Mouse (Mus musculus) layer of hippocampus, adult 9-10 months (tissue): Measurements from ENCODE around the gene Ggt6.
"Not testable (repeated sequence)": the region's sequence is repeated elsewhere in the genome, so short reads cannot be mapped to it uniquely, and the experiment has no call there.

Experiments used
- DNase-seq: peaks from one replicate; pipeline ENCODE4 v3.0.0; 2022; ENCODE audit warnings: low spot score

Gene Ggt6

DNA sequence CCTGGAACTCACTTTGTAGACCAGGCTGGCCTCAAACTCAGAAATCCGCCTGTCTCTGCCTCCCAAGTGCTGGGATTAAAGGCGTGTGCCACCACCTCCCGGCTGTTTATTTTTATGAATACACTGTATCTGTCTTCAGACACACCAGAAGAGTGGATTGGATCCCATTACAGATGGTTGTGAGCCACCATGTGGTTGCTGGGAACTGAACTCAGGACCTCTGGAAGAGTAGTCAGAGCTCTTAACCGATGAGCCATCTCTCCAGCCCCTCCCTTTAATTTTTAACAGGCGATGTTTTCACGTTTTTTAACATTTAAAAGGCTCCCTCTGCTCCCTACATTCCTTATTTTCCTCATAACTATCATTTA lies 5.3 kb downstream of the Ggt6 start:
- not testable (repeated sequence) for DNase-seq

DNA sequence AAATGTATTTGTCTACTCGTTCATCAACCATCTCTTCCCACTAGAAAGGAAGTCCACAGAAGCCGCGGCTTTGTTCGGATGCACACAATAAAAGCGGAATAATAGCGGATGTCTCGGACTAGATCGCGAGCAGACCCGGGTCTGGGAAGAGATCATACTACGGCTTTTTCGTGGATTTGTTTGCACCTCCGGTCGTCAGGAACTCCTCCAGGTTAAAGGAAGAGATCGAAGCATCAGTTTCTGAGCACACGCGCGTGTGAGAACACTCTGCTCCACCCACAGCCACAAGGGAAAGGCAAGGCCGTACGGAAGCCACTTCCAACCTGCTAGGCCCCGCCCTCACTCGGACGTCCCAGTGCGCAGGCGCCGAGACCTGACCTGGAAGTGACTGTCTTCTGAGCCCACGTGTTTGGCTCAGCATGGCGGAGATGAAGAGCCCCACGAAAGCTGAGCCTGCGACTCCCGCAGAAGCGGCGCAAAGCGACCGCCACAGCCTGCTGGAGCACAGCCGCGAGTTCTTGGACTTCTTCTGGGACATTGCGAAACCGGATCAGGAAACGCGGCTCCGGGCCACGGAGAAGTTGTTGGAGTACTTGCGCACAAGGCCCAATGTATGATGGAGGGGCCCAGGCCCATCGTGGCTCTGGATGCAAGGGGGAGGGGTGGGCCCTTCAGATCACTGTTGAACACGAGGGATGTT lies 5.8 kb downstream of the Ggt6 start, which contains the start of gene Mybbp1a:
Mybbp1a (plus strand) TSS at position 391 of the 700 bp plus-strand sequence.
- DNase-seq, result peak; percentile 97

GRCm38 (mm10) chr11:72446311-72447105 lies 11.2 kb downstream of the Ggt6 start:
- no peak for DNase-seq

DNA sequence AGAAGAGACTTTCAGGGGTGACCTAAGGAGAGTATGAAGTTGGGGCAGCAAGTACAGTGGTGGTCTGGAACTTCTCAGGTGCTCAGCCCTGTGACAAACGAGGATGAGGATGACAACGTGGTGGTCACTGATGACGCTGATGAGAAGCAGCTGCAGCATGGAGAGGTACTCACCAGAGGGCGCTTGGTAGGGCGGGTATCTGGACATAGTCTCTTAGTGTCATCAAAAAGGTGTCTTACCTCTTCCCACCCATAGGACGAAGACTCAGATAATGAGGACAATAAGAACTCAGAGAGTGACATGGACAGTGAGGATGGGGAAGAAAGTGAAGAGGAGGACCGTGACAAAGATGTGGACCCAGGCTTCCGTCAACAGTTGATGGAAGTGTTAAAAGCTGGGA lies 12.1 kb downstream of the Ggt6 start:
- no peak for DNase-seq

DNA sequence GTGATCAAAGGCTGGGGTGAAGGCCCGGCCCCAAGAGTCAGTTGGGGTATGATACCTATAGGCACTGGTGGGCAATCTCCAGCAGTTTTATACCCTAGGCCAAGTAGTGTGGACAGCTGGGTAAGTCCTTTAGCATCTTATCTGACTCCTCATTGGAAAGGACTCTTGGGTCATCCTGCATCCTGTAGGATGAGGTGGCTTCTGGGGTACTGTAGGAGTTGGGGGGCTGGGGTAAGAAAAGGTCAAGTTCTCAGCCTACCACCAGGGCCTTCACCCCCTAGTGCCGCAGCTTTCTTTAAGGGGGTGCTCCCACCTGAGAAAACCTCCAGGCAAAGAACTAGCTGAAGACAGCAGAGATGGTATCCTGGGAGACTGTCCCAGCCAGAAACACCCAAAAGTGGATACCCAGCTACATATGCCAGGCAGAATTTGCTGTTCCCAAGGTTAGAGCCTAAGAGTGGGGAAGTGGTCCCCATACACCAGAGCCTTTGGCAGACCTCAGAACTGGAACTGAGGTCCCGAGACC lies 16.9 kb downstream of the Ggt6 start:
- no peak for DNase-seq

GRCm38 (mm10) chr11:72453105-72453953 lies 18.0 kb downstream of the Ggt6 start:
- no peak for DNase-seq

- no peak for DNase-seq
Observed at GRCm38 (mm10) chr11:72455694-72456093, 20.4 kb downstream of the Ggt6 start.

- no peak for DNase-seq
Observed at GRCm38 (mm10) chr11:72457995-72458496, 22.7 kb downstream of the Ggt6 start.

- DNase-seq, result no peak
Observed at GRCm38 (mm10) chr11:72458502-72458901, 23.2 kb downstream of the Ggt6 start.

- DNase-seq, result no peak
Observed at GRCm38 (mm10) chr11:72461500-72461981, 26.2 kb downstream of the Ggt6 start.

GRCm38 (mm10) chr11:72464821-72465220 lies 29.5 kb downstream of the Ggt6 start:
- DNase-seq, result no peak

DNA sequence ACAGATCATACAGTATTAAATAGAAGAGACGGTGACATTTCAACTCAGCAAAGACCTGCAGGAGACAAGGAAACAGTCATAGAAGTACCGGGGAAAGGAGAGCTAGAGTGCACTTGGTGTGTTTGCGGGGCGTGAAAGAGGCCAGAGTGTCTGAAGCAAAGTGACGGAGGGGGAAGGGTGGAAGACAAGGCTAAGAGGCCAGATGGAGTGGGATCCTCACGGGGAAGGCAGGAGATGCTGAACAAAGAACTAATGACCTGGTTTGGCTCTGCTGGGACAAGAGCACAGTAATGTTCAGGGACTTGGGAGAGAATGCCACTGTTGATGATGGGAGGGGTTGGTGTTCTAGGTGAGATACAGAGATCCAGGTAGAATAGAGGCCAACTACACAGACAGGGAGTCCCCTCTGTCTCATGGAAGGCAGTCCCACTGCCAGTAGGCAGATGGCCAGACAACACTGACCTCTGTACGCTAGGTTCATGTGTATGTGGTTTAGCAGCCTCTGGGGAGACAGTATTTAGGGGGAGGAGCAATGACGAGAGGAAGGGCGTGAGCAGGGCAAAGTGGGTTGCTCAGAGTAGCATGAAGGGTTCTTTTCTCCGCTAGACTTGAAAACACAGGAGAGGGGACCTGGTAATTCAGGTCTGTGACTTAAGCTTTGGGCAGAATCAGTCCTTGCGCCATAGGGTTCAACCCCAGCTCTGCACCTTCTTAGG lies 30.8 kb downstream of the Ggt6 start:
- DNase-seq, result no peak

DNA sequence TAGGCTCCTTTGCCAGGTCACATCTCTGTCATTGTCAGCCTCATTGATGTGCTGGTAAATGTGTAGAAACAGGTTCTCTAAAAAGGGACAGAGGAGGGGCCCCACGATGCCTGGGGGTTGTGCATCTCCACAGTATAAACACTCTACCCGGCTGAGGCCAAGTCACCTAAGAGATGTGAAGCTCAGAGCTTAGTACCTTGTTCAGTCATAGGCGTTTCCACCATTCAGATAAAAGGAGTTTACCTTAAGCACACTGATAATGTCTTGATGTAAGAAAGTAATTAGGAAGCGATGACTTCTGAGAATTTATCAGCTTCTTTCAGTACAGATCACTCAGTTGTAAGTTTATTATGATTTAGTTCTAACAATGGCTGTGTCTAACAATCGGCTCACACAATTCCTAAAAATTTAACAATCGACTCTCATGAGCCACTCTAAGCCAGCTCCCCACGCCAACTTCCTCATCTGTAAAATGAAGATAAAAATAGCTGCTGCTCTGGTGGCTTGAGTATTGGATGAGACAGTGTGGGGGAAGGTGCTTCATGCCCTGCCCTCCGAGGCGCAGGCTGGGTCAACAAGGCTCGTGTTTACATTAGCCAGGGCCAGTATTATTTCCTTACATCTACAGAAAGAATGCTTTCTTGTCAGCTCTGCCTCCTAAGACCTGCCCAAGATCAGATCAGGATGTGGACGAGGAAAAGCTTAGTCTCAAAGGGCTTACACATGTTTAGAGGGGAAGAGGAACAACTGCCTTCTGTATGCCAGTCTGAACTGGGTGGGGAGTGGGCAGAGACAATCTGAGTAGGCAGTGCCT lies 31.6 kb downstream of the Ggt6 start:
- DNase-seq, result no peak

DNA sequence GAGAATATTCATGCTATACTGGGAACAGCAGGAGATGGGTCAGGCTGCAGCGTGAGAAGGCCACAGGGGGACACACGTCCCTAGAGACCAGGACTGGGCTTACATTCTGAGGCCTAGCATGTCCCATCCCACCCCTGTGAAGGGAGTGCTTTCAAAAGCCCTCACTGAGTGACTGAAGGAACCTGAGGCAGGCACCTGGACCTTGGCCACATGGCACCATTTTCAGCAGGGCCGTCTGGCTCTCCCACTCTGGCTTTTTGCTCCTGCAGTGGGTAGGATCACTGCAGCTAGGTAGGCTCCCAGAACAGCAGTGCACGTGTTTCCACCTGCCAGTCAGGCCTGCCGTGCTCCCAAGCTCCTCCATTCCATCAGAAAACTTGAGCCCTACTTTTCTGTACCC lies 33.2 kb downstream of the Ggt6 start:
- DNase-seq, result no peak

DNA sequence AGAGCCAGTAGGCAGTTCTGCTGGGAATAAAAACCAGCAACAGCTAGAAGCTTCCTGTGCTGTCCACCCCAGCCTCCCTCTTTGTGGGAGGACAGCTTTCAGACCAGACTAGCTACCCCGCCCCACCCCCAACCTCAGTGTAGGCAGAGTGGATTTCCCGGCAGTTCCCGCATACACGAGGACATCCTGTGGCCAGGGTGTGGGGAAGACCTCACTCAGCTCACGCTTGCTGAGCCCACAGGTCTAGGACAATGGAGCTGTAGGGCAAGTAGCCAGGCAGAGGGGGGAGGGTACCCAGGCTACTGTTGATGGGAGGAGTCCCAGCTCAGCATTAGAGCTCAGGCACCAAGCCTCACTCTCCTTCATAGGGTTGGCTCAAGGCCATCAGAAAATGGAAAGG lies 33.9 kb downstream of the Ggt6 start:
- DNase-seq, result no peak

GRCm38 (mm10) chr11:72470004-72470403 lies 34.7 kb downstream of the Ggt6 start:
- no peak for DNase-seq

DNA sequence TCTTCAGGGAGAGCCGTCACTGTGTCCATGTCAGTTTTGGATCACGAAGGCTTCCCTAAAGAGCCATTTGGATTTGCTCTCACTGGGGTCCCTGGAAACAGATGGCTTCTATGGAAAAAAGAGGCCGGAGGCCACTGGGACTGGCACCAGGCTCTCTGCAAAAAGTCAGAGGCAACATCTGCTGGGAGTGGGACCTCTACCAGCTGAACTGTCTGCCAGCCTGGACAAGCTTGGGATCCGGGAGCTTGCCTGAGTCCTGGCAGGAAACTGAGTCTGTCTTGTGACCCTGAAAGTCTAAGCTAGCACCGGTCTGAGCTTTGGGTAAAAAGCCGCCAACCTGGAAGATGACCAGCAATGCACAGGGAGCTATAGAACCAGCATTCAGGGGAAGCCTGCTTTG lies 36.1 kb downstream of the Ggt6 start:
- DNase-seq, result no peak

GRCm38 (mm10) chr11:72473540-72473939 lies 38.2 kb downstream of the Ggt6 start:
- DNase-seq, result no peak

DNA sequence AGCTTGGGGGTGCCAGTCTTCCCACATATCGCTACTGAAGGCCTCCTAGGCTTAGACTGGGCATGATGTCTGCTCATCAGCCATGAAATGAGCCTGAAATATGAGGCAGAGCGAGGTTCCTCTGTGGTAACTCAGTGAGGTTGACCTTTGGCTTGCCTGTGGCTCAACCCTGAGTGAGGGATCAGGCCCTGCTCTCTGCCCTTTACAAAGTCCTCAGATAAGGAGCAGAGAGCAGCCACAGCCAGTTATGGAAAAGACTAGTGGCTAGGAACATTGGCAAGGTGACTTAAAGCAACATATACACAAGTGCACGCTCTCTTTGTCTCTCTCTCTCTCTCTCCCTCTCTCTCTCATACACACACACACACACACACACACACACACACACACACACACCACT lies 39.6 kb downstream of the Ggt6 start:
- no peak for DNase-seq

DNA sequence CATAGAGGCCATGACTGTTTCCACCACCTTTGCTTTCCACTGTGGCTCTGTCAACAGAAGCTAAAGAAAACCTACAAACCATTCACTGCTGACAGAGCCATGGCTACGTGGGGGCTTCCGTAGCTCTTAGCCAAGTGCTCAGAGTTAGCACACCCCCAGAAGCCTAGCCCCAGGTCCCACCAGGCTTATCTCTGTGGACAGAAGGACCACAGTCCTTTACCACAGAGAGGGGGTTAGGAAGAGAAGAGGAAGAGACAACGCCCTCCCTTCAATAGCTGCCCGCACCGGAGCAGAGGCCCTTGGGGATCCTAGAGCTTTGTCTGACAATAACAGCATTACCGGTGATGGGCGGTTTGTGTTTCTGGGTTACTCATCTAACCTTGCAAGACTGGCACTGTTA lies 40.1 kb downstream of the Ggt6 start:
- DNase-seq, result no peak
